Mouse (Mus musculus): ENCODE results near the gene Scn2b. TPM values are rescaled to one million over a fixed set of nuclear protein-coding genes. Genes with fewer than 3 reads are reported as not detected.

The Scn2b gene
- total RNA-seq, 2 experiments from 2014 or later: 6.6 to 7.9 TPM

GRCm38 (mm10) chr9:45119316-45119953 is 1.9 kb downstream of the Scn2b start:
- no peak for DNase-seq (ENCODE audit: low spot score in 2 of 2)

GRCm38 (mm10) chr9:45119954-45120530 is 2.5 kb downstream of the Scn2b start:
- no peak for DNase-seq (ENCODE audit: low spot score in 2 of 2)

GRCm38 (mm10) chr9:45120567-45120966 is 3.0 kb downstream of the Scn2b start:
- DNase-seq (ENCODE audit: low spot score in 2 of 2): no peak

GRCm38 (mm10) chr9:45121001-45121400 is 3.4 kb downstream of the Scn2b start:
- DNase-seq (ENCODE audit: low spot score in 2 of 2): no peak

GRCm38 (mm10) chr9:45121769-45122168 is 4.2 kb downstream of the Scn2b start:
- peak in 1 of 2 experiments; percentile 44 for DNase-seq (ENCODE audit: low spot score in 2 of 2)

GRCm38 (mm10) chr9:45122209-45122761 is 4.7 kb downstream of the Scn2b start:
- DNase-seq (ENCODE audit: low spot score in 2 of 2): no peak

GRCm38 (mm10) chr9:45125211-45125610 is 7.6 kb downstream of the Scn2b start:
- DNase-seq (ENCODE audit: low spot score in 2 of 2): no peak

- DNase-seq (ENCODE audit: low spot score in 2 of 2): no peak
These were observed 9.4 kb downstream of the Scn2b start for GRCm38 (mm10) chr9:45126941-45127340.

- no peak for DNase-seq (ENCODE audit: low spot score in 2 of 2)
These were observed 12.5 kb downstream of the Scn2b start for GRCm38 (mm10) chr9:45130119-45130518.

GRCm38 (mm10) chr9:45133484-45134310 is 16.1 kb downstream of the Scn2b start:
- no peak for DNase-seq (ENCODE audit: low spot score in 2 of 2)

GRCm38 (mm10) chr9:45136442-45137169 is 19.0 kb downstream of the Scn2b start:
- DNase-seq (ENCODE audit: low spot score in 2 of 2): no peak

- no peak for DNase-seq (ENCODE audit: low spot score in 2 of 2)
These were observed 20.8 kb downstream of the Scn2b start, which contains the start of gene Scn4b for GRCm38 (mm10) chr9:45138191-45139032. TSS of gene Scn4b (plus strand) at chr9:45138395.

GRCm38 (mm10) chr9:45139082-45139481 is 21.5 kb downstream of the Scn2b start:
- DNase-seq (ENCODE audit: low spot score in 2 of 2): no peak

- DNase-seq (ENCODE audit: low spot score in 2 of 2): no peak
These were observed 23.4 kb downstream of the Scn2b start for GRCm38 (mm10) chr9:45140945-45141344.

- no peak for DNase-seq (ENCODE audit: low spot score in 2 of 2)
These were observed 25.1 kb downstream of the Scn2b start for GRCm38 (mm10) chr9:45142686-45143085.

GRCm38 (mm10) chr9:45145533-45146266 is 28.1 kb downstream of the Scn2b start:
- no peak for DNase-seq (ENCODE audit: low spot score in 2 of 2)

GRCm38 (mm10) chr9:45146267-45146597 is 28.6 kb downstream of the Scn2b start:
- peak in 1 of 2 experiments; percentile 39 for DNase-seq (ENCODE audit: low spot score in 2 of 2)

- no peak for DNase-seq (ENCODE audit: low spot score in 2 of 2)
These were observed 33.4 kb downstream of the Scn2b start for GRCm38 (mm10) chr9:45150933-45151332.

- no peak for DNase-seq (ENCODE audit: low spot score in 2 of 2)
These were observed 35.8 kb downstream of the Scn2b start for GRCm38 (mm10) chr9:45153361-45153760.

GRCm38 (mm10) chr9:45167903-45168302 is 50.3 kb downstream of the Scn2b start:
- no peak for DNase-seq (ENCODE audit: low spot score in 2 of 2)

All from adrenal gland, postnatal 4 days (tissue).